Mouse (Mus musculus): ENCODE data around the gene Gsn. TPM values are rescaled to one million over a fixed set of nuclear protein-coding genes. Genes with fewer than 3 reads are reported as not detected.

The Gsn gene
- polyA plus RNA-seq, 1 experiment from 2014 or later = 56.1 TPM

GRCm38 (mm10) chr2:35213345-35213910 lies 42.8 kb upstream of the Gsn start:
- H3K4me2 ChIP-seq (ENCODE audit: low read depth, low read length) = no peak overlapping the region
- H3K4me3 ChIP-seq (ENCODE audit: low read depth, low read length) = no peak overlapping the region
- ATAC-seq (no peak), DNase-seq (peak; percentile 11)
- no peak for TF ChIP-seq EP300 (IDR thresholded peaks at IDR 0.05; ENCODE audit: low read depth)
- no peak for TF ChIP-seq CTCF (IDR thresholded peaks at IDR 0.05; ENCODE audit: low read depth)
- WGBS (ENCODE audit: insufficient replicate concordance) = 51% methylated on average over 12 of the region's 12 CpGs
- no peak overlapping the region for H3K27ac ChIP-seq (ENCODE audit: low read depth)
- peaks cover 5% of the 10 kb centered on the region for H3K4me1 ChIP-seq (ENCODE audit: insufficient read depth)
- H3K9me3 ChIP-seq (ENCODE audit: low read length) = no peaks in the 10 kb centered on the region
- H3K36me3 ChIP-seq (replicated peaks; ENCODE audit: insufficient read depth, low read length) = no peaks in the 10 kb centered on the region
- H3K9ac ChIP-seq (replicated peaks) = no peak overlapping the region
- no peaks in the 10 kb centered on the region for H3K27me3 ChIP-seq (ENCODE audit: insufficient read depth, low read length)

- DNase-seq = peak; percentile 85
- no peaks in the 10 kb centered on the region for H3K9me3 ChIP-seq (ENCODE audit: low read length)
- no peaks in the 10 kb centered on the region for H3K36me3 ChIP-seq (replicated peaks; ENCODE audit: insufficient read depth, low read length)
- no peak overlapping the region for H3K27ac ChIP-seq (ENCODE audit: low read depth)
- H3K9ac ChIP-seq (replicated peaks) = no peak overlapping the region
- H3K4me3 ChIP-seq (ENCODE audit: low read depth, low read length) = peak overlapping the region; percentile 26
- peak overlapping the region; percentile 62 for H3K4me2 ChIP-seq (ENCODE audit: low read depth, low read length)
- ATAC-seq = peak; percentile 80
- peaks cover 3% of the 10 kb centered on the region; the same call in 1 of the 2 replicates for H3K4me1 ChIP-seq (ENCODE audit: insufficient read depth)
- H3K27me3 ChIP-seq (ENCODE audit: insufficient read depth, low read length) = no peaks in the 10 kb centered on the region
- 10% methylated on average over 12 of the region's 12 CpGs for WGBS (ENCODE audit: insufficient replicate concordance)
- TF ChIP-seq EP300 (IDR thresholded peaks at IDR 0.05; ENCODE audit: low read depth) (no peak), CTCF (IDR thresholded peaks at IDR 0.05; ENCODE audit: low read depth) (peak; percentile 96)
Measured at GRCm38 (mm10) chr2:35214881-35215358, 41.3 kb upstream of the Gsn start.

- no peaks in the 10 kb centered on the region for H3K27me3 ChIP-seq (ENCODE audit: insufficient read depth, low read length)
- no peaks in the 10 kb centered on the region for H3K9me3 ChIP-seq (ENCODE audit: low read length)
- 79% methylated on average over 14 of the region's 14 CpGs for whole genome bisulfite sequencing (ENCODE audit: insufficient replicate concordance)
- H3K4me3 ChIP-seq (ENCODE audit: low read depth, low read length) = no peak overlapping the region
- no peak overlapping the region for H3K27ac ChIP-seq (ENCODE audit: low read depth)
- peaks cover 3% of the 10 kb centered on the region; the same call in 1 of the 2 replicates for H3K4me1 ChIP-seq (ENCODE audit: insufficient read depth)
- no peak for ATAC-seq
- no peaks in the 10 kb centered on the region for H3K36me3 ChIP-seq (replicated peaks; ENCODE audit: insufficient read depth, low read length)
- no peak overlapping the region for H3K4me2 ChIP-seq (ENCODE audit: low read depth, low read length)
- no peak for DNase-seq
- TF ChIP-seq CTCF (IDR thresholded peaks at IDR 0.05; ENCODE audit: low read depth) (no peak), EP300 (IDR thresholded peaks at IDR 0.05; ENCODE audit: low read depth) (no peak)
- no peak overlapping the region for H3K9ac ChIP-seq (replicated peaks)
Measured at GRCm38 (mm10) chr2:35215363-35215762, 40.8 kb upstream of the Gsn start.

- DNase-seq (no peak), ATAC-seq (no peak)
- 63% methylated on average over 2 of the region's 2 CpGs for WGBS (ENCODE audit: insufficient replicate concordance)
Measured at GRCm38 (mm10) chr2:35216701-35217100, 39.5 kb upstream of the Gsn start.

GRCm38 (mm10) chr2:35218736-35219135 lies 37.4 kb upstream of the Gsn start:
- TF ChIP-seq CTCF (IDR thresholded peaks at IDR 0.05; ENCODE audit: low read depth) (no peak), EP300 (IDR thresholded peaks at IDR 0.05; ENCODE audit: low read depth) (no peak)
- Histone ChIP-seq H3K4me2 (ENCODE audit: low read depth, low read length) (no peak overlapping the region), H3K4me1 (ENCODE audit: insufficient read depth) (no peaks in the 10 kb centered on the region), H3K4me3 (ENCODE audit: low read depth, low read length) (no peak overlapping the region), H3K9me3 (ENCODE audit: low read length) (no peaks in the 10 kb centered on the region), H3K27me3 (ENCODE audit: insufficient read depth, low read length) (no peaks in the 10 kb centered on the region), H3K9ac (replicated peaks) (no peak overlapping the region), H3K36me3 (replicated peaks; ENCODE audit: insufficient read depth, low read length) (no peaks in the 10 kb centered on the region), H3K27ac (ENCODE audit: low read depth) (no peak overlapping the region)
- ATAC-seq (no peak), DNase-seq (no peak)
- WGBS (ENCODE audit: insufficient replicate concordance) = 77% methylated on average over 3 of the region's 3 CpGs

More at GRCm38 (mm10) chr2:35216701-35217100, 39.5 kb upstream of the Gsn start:
- Histone ChIP-seq H3K27ac (ENCODE audit: low read depth) (no peak overlapping the region), H3K36me3 (replicated peaks; ENCODE audit: insufficient read depth, low read length) (no peaks in the 10 kb centered on the region), H3K9me3 (ENCODE audit: low read length) (no peaks in the 10 kb centered on the region), H3K4me3 (ENCODE audit: low read depth, low read length) (no peak overlapping the region), H3K4me2 (ENCODE audit: low read depth, low read length) (no peak overlapping the region), H3K4me1 (ENCODE audit: insufficient read depth) (0 out of 2 replicates have a peak, but pooled peaks cover 3% of the 10 kb centered on the region), H3K9ac (replicated peaks) (no peak overlapping the region), H3K27me3 (ENCODE audit: insufficient read depth, low read length) (no peaks in the 10 kb centered on the region)
- TF ChIP-seq CTCF (IDR thresholded peaks at IDR 0.05; ENCODE audit: low read depth) (no peak), EP300 (IDR thresholded peaks at IDR 0.05; ENCODE audit: low read depth) (no peak)

GRCm38 (mm10) chr2:35222822-35223391 lies 33.3 kb upstream of the Gsn start:
- H3K27me3 ChIP-seq (ENCODE audit: insufficient read depth, low read length) = no peaks in the 10 kb centered on the region
- no peak overlapping the region for H3K4me3 ChIP-seq (ENCODE audit: low read depth, low read length)
- no peak for ATAC-seq
- H3K36me3 ChIP-seq (replicated peaks; ENCODE audit: insufficient read depth, low read length) = no peaks in the 10 kb centered on the region
- WGBS (ENCODE audit: insufficient replicate concordance) = 57% methylated on average over 6 of the region's 6 CpGs
- no peak overlapping the region for H3K27ac ChIP-seq (ENCODE audit: low read depth)
- H3K4me2 ChIP-seq (ENCODE audit: low read depth, low read length) = no peak overlapping the region
- TF ChIP-seq EP300 (IDR thresholded peaks at IDR 0.05; ENCODE audit: low read depth) = no peak
- TF ChIP-seq CTCF (IDR thresholded peaks at IDR 0.05; ENCODE audit: low read depth) = no peak
- no peak overlapping the region for H3K9ac ChIP-seq (replicated peaks)
- no peaks in the 10 kb centered on the region for H3K4me1 ChIP-seq (ENCODE audit: insufficient read depth)
- DNase-seq = no peak
- no peaks in the 10 kb centered on the region for H3K9me3 ChIP-seq (ENCODE audit: low read length)

Data from liver, postnatal 0 days (tissue).